Mouse (Mus musculus): ENCODE data around the gene Pabpc4.

- TF ChIP-seq CTCF (IDR thresholded peaks at IDR 0.05; ENCODE audit: insufficient read depth, low read length) (no peak), POLR2A (IDR thresholded peaks at IDR 0.05; ENCODE audit: borderline replicate concordance, extremely low read depth, low read depth, low read length) (no peak)
These were observed 22.6 kb upstream of the Pabpc4 start for GRCm38 (mm10) chr4:123239361-123240203.
